Mouse (Mus musculus): ENCODE data around the gene Coq3.

DNA sequence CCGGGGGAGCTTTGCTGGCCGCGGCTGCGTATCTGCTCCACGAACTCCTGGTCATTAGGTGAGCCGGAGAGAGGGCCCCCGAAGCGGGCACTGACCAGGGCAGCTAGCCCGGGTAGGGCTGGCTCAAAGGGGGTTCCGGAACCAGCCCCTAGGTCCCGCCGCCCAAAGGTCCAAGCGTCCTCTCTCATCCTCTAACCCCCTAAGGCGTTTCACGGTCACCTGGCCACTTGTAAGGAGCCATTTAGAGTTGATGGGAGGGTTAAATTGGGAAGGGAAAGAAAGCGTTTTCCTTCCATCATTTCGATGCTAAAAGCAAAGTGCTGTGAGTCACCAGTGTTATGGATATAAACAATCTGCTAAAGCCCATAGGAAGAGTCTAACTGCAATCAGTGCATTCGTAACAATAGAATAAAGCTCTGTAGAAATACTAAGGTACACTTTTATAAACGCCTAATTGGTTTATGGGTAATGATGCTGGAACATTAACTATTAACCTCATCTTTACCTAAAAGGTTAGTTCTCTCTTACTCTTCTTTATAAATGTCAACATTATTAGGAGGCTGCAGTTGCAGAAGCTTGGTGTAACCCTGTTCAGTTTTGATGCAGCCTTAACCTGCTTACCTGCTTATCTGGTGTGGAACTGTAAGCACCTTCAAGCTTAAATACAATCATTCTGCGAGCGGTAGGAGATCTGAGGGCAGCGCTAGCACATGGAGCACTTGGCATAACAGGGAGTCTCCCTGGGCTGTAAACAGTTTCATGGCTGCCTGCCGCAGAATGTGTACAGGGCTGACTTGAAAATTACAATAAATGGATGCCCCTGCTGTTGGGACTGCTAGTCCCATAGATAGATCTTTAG, 52.5 kb downstream of the Coq3 start:
- TF ChIP-seq TAL1 (IDR thresholded peaks at IDR 0.05; ENCODE audit: low read length), result no peak
- no peak for TF ChIP-seq GATA1 (IDR thresholded peaks at IDR 0.05; ENCODE audit: low read length)
